Mouse (Mus musculus) embryonic facial prominence, embryonic 14.5 days (tissue): ENCODE results near the gene Map2k3. TPM values are rescaled to one million over a fixed set of nuclear protein-coding genes. Genes with fewer than 3 reads are reported as not detected.

ENCODE experiments used
- ATAC-seq: fragments of 200-750 bp; cut with Nextera tagmentation; 2 replicates; pipeline ENCODE4 v1.8.0; 2017; ENCODE audit warnings: low read depth, moderate number of reproducible peaks, moderate TSS enrichment
- DNase-seq: peaks from one replicate; pipeline ENCODE4 v3.0.0-alpha.2; 2015; ENCODE audit warnings: low spot score
- H3K27ac ChIP-seq: fragments of 300-500 bp; sonication (generic); replicated peaks from 2 replicates; pipeline ENCODE4 v1.5.1; 2014; ENCODE audit warnings: low read depth, mild to moderate bottlenecking, low read length, moderate library complexity
- H3K27me3 ChIP-seq: fragments of 300-500 bp; sonication (generic); replicated peaks from 2 replicates; pipeline ENCODE4 v1.6.1; 2014; ENCODE audit warnings: low read length; ENCODE audit not compliant: control insufficient read depth, insufficient read depth
- H3K36me3 ChIP-seq: fragments of 300-500 bp; sonication (generic); 2 replicates; pipeline ENCODE4 v1.6.1; 2014; ENCODE audit warnings: low read length, mixed read lengths; ENCODE audit not compliant: control insufficient read depth, insufficient read depth
- H3K4me1 ChIP-seq: fragments of 300-500 bp; sonication (generic); 2 replicates; pipeline ENCODE4 v1.6.1; 2014; ENCODE audit warnings: antibody characterized with exemption, low read length; ENCODE audit not compliant: control insufficient read depth, insufficient read depth
- H3K4me2 ChIP-seq: fragments of 300-500 bp; sonication (generic); 2 replicates; pipeline ENCODE4 v1.6.1; 2014; ENCODE audit warnings: low read depth, mild to moderate bottlenecking, low read length, moderate library complexity, mixed read lengths
- H3K4me3 ChIP-seq: fragments of 300-500 bp; sonication (generic); 2 replicates; pipeline ENCODE4 v1.5.1; 2014; ENCODE audit warnings: low read depth, mild to moderate bottlenecking, low read length
- H3K9ac ChIP-seq: fragments of 300-500 bp; sonication (generic); 2 replicates; pipeline ENCODE4 v1.6.1; 2014; ENCODE audit warnings: low read depth, mild to moderate bottlenecking, low read length, moderate library complexity, mixed read lengths
- H3K9me3 ChIP-seq: fragments of 300-500 bp; sonication (generic); 2 replicates; pipeline ENCODE4 v1.6.1; 2016; ENCODE audit warnings: low read length; ENCODE audit not compliant: control insufficient read depth
- WGBS: fragments of 180-500 bp; shearing (Covaris S2); extraction: QIAGEN DNeasy Blood & Tissue Kit; methylation state at CpG from one replicate; pipeline ENCODE4 v1.1.7; 2014; 5-methylcytosine and 5-hydroxymethylcytosine counted together
- polyA plus RNA-seq: library from polyadenylated mRNA; unstranded; fragments of >200 nt; fragmentation: Nextera tagmentation; extraction: Ambion mirVana; gene quantifications from 2 replicates; pipeline ENCODE4 v1.2.1, GENCODE M21; 2014

Gene Map2k3
- polyA plus RNA-seq, 1 experiment from 2014 or later, result 76.1 TPM

GRCm38 (mm10) chr11:60903661-60904061 is 28.2 kb upstream of the Map2k3 start:
- Histone ChIP-seq H3K4me2 (no peak overlapping the region), H3K36me3 (peaks cover 35% of the 10 kb centered on the region), H3K27ac (no peak overlapping the region), H3K27me3 (no peaks in the 10 kb centered on the region), H3K9ac (no peak overlapping the region), H3K4me1 (no peaks in the 10 kb centered on the region), H3K9me3 (no peaks in the 10 kb centered on the region), H3K4me3 (no peak overlapping the region)
- DNase-seq, result no peak
- 90% methylated on average over 5 of the region's 6 CpGs for WGBS
- ATAC-seq, result no peak

DNA sequence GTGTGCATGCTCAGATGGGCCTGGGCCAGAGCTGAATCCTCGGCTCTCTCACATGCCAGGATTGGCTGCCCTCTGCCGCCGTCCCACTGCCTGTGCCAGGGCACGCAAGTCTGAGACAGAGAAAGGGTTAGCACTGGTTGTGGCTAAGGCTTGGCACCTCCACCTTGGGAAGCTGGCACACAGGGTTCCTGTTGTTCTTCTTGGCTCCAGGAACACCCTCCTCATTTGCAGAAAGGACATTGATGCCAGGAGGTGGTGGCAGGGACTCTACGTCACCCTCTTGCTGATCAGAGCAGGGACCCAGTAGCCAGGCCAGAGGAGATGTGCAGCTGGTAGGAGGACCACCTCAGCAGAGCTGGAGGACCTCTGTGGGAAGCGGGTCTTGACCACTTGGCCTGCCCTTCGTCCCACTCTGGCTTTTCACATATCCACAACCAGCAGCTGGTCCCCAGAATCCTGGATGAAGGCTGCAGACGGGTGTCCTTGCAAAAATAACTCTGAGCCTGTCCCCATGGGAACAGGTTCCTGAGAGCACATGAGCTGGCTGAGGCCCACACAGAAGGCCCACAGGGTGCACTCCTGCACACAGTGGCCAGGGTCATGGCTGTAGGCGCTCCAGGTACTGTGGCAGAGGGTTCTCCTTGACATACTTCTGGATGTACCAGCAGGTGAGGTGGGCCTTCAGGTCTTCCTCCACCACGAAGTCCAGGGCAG is 26.3 kb upstream of the Map2k3 start:
- H3K4me3 ChIP-seq, result no peak overlapping the region
- no peak overlapping the region for H3K27ac ChIP-seq
- 92% methylated on average over 10 of the region's 10 CpGs for whole genome bisulfite sequencing
- DNase-seq (no peak), ATAC-seq (no peak)
- H3K4me2 ChIP-seq, result no peak overlapping the region
- H3K9ac ChIP-seq, result no peak overlapping the region
- no peaks in the 10 kb centered on the region for H3K27me3 ChIP-seq
- peaks cover 35% of the 10 kb centered on the region for H3K36me3 ChIP-seq
- H3K9me3 ChIP-seq, result no peaks in the 10 kb centered on the region
- no peaks in the 10 kb centered on the region for H3K4me1 ChIP-seq

DNA sequence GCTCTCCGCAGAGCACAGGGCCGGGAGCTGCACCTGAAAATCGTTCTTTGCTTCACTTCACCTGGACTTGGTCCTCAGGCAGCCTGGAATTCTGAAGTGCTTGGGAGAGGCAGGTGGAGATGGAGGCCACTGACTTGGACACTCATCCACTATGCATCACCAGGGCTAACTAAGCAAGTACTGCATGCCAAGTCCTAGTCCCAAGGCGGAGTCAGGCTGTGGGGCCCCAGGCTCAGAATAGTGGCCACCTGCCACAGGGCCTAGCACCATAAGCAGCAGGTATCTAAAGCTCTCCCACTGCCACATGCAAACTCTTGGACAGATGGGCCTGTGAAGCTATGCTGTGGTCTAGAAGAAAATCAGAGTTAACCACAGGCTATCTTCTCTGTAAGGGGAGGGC is 25.4 kb upstream of the Map2k3 start:
- H3K4me2 ChIP-seq, result no peak overlapping the region
- no peaks in the 10 kb centered on the region for H3K27me3 ChIP-seq
- H3K4me1 ChIP-seq, result no peaks in the 10 kb centered on the region
- no peak overlapping the region for H3K4me3 ChIP-seq
- H3K36me3 ChIP-seq, result peaks cover 35% of the 10 kb centered on the region
- H3K9ac ChIP-seq, result no peak overlapping the region
- H3K27ac ChIP-seq, result no peak overlapping the region
- ATAC-seq (no peak), DNase-seq (no peak)
- WGBS, result 92% methylated on average over 1 of the region's 4 CpGs
- H3K9me3 ChIP-seq, result no peaks in the 10 kb centered on the region

GRCm38 (mm10) chr11:60908073-60908472 is 23.8 kb upstream of the Map2k3 start:
- H3K9ac ChIP-seq, result no peak overlapping the region
- no peak overlapping the region for H3K4me2 ChIP-seq
- 69% methylated on average over 3 of the region's 3 CpGs for WGBS
- H3K4me1 ChIP-seq, result peaks cover 8% of the 10 kb centered on the region
- no peaks in the 10 kb centered on the region for H3K27me3 ChIP-seq
- no peaks in the 10 kb centered on the region for H3K9me3 ChIP-seq
- peaks cover 35% of the 10 kb centered on the region for H3K36me3 ChIP-seq
- DNase-seq, result no peak
- no peak overlapping the region for H3K4me3 ChIP-seq
- H3K27ac ChIP-seq, result no peak overlapping the region
- no peak for ATAC-seq

- Histone ChIP-seq H3K9me3 (no peaks in the 10 kb centered on the region), H3K4me3 (no peak overlapping the region), H3K4me1 (peaks cover 16% of the 10 kb centered on the region), H3K27me3 (no peaks in the 10 kb centered on the region), H3K27ac (no peak overlapping the region), H3K36me3 (peaks cover 21% of the 10 kb centered on the region), H3K9ac (no peak overlapping the region), H3K4me2 (no peak overlapping the region)
- DNase-seq, result no peak
- ATAC-seq, result no peak
- 65% methylated on average over 1 of the region's 1 CpGs for WGBS
Observed at GRCm38 (mm10) chr11:60909626-60910025, 22.2 kb upstream of the Map2k3 start.

- H3K4me3 ChIP-seq, result peak overlapping the region; percentile 69
- H3K4me1 ChIP-seq, result peaks cover 18% of the 10 kb centered on the region
- H3K27me3 ChIP-seq, result no peaks in the 10 kb centered on the region
- no peak for ATAC-seq
- DNase-seq, result no peak
- H3K36me3 ChIP-seq, result no peaks in the 10 kb centered on the region
- H3K9ac ChIP-seq, result peak overlapping the region; percentile 79
- 35% methylated on average over 7 of the region's 7 CpGs for WGBS
- peak overlapping the region; percentile 92 for H3K4me2 ChIP-seq
- H3K27ac ChIP-seq, result no peak overlapping the region
- no peaks in the 10 kb centered on the region for H3K9me3 ChIP-seq
Observed at GRCm38 (mm10) chr11:60912525-60912973, 19.3 kb upstream of the Map2k3 start.

DNA sequence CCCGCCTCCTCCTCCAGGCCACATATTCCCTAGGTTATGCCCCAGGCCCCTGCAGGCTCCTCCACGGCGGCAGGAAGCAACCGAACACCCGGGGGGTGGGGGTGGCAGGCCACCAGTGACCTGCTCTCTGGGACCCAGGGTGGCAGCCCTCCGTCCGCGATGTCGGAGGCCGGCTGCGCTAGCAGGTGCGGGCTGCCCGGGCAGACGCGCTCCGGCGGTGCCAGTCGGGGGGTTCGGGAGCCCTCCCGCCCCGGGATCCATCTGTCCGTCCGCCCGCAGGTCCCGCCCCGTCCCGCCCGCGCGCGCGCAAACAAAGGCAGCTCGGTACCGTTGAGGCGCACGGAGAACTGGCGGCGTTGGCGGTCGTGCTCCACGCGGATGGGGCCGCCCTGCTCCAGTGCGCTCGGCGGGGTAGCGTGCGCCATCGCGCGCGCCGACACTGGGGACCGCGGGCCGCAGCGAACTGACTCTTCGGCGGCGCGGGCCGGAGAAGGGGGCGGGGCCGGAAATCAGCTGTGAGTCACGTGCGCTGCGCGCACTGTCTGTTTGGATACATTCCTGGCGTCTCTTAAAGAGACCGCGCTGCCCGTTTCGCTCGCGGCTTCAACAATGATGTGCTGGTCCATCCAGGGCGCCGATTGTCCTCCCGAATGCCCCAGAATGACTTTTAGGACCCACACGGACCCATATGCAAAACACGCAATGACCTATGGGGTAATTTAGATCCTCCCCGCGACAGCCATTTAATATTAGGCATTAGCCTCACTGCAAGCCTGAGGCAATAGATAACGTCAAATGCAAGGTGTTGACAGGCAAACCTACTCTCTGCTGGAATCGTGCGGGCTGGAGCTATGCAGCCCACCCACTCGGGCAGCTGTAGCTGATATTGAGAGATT is 18.3 kb upstream of the Map2k3 start:
- peak; percentile 95 for DNase-seq
- H3K9ac ChIP-seq, result peak overlapping the region; percentile 79
- peak overlapping the region; percentile 92 for H3K4me2 ChIP-seq
- no peaks in the 10 kb centered on the region for H3K9me3 ChIP-seq
- H3K27ac ChIP-seq, result peak overlapping the region; percentile 76
- peaks cover 18% of the 10 kb centered on the region for H3K4me1 ChIP-seq
- no peaks in the 10 kb centered on the region for H3K27me3 ChIP-seq
- ATAC-seq, result peak; percentile 94
- under 1% methylated on average over 45 of the region's 86 CpGs for WGBS
- no peaks in the 10 kb centered on the region for H3K36me3 ChIP-seq
- peak overlapping the region; percentile 69 for H3K4me3 ChIP-seq

DNA sequence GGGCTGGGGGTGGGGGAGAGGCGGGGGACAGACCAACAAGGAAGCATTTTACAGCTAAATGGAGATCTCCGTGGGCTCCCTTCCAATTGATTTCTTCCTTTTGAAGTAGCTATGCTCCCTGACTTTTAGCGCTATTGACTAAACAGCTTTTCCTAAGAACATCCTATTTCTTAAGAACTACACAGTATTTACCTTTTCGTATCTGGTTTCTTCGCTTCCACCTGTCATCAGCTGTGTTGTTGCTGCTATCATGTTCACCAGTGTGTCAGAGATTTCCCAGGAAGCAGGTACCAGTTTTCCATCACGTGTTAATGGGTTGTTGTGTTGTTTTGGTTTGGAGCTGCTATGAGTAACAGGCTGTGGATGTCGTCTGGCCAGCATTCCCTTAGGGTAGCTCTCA is 17.3 kb upstream of the Map2k3 start, which contains the start of gene Natd1:
Gene Natd1, minus strand, starts transcription at position 260 of the 400 bp plus-strand sequence.
- Histone ChIP-seq H3K27ac (peak within 1 kb of the TSS; percentile 76; the same call in 1 of the 2 replicates), H3K4me1 (peaks cover 18% of the 10 kb centered on the region), H3K27me3 (no peaks in the 10 kb centered on the region), H3K9me3 (no peaks in the 10 kb centered on the region), H3K36me3 (no peaks in the 10 kb centered on the region), H3K9ac (peak within 1 kb of the TSS; percentile 79), H3K4me3 (peak within 1 kb of the TSS; percentile 69), H3K4me2 (peak within 1 kb of the TSS; percentile 92)
- 26% methylated on average over 7 of the region's 7 CpGs for WGBS
- DNase-seq (no peak), ATAC-seq (no peak)
